Comparison of ENCODE assay signal across 11 mouse cellular contexts in genomic region chr15:97851011-97851410, GRCm38 (mm10).
"Had no signal": no experiment of that assay in that cellular context is flagged by ENCODE, and none has a peak within 500 bp of the region (broad histone marks: within the 10 kb centered on the region; RNA-seq: fewer than 3 reads in every experiment).

No protein-coding gene starts in this region.

- H3K4me1 ChIP-seq: limb, embryonic 12.5 days; midbrain, embryonic 12.5 days had no signal

- ATAC-seq: intestine, embryonic 16.5 days; midbrain, embryonic 16.5 days had no signal

- H3K4me2 ChIP-seq: limb, embryonic 12.5 days; lung, embryonic 15.5 days; midbrain, embryonic 12.5 days had no signal

- H3K36me3 ChIP-seq: limb, embryonic 12.5 days; lung, embryonic 15.5 days; midbrain, embryonic 12.5 days had no signal

- H3K9me3 ChIP-seq: limb, embryonic 12.5 days; lung, embryonic 15.5 days; midbrain, embryonic 12.5 days had no signal

- H3K27me3 ChIP-seq: limb, embryonic 12.5 days; lung, embryonic 15.5 days; midbrain, embryonic 12.5 days had no signal

- DNase-seq: kidney, adult 8-10 months; right cerebral cortex, postnatal 25 days had no signal

- H3K9ac ChIP-seq: limb, embryonic 12.5 days; lung, embryonic 15.5 days; midbrain, embryonic 12.5 days had no signal

- H3K27ac ChIP-seq: kidney, postnatal 0 days; layer of hippocampus, adult 2 months; limb, embryonic 12.5 days; lung, embryonic 15.5 days; macrophage; midbrain, embryonic 12.5 days had no signal

- H3K4me3 ChIP-seq: layer of hippocampus, adult 2 months; limb, embryonic 12.5 days; lung, embryonic 15.5 days; megakaryocyte, embryonic 14.5 days; midbrain, embryonic 12.5 days had no signal
